Mouse (Mus musculus): ENCODE data around the gene Nup50. TPM values are rescaled to one million over a fixed set of nuclear protein-coding genes. Genes with fewer than 3 reads are reported as not detected.

Gene Nup50
- polyA plus RNA-seq, 1 experiment from 2014 or later: 67.1 TPM

DNA sequence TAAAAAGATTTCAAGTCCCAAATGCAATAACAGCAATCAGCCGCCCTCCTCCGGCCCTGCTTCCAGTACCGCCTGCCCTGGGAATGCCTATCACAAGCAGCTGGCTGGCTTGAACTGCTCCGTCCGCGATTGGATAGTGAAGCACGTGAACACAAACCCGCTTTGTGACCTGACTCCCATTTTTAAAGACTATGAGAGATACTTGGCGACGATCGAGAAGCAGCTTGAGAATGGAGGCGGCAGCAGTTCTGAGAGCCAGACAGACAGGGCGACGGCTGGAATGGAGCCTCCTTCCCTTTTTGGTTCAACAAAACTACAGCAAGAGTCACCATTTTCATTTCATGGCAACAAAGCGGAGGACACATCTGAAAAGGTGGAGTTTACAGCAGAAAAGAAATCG lies 11.7 kb downstream of the Nup50 start:
- peaks cover 25% of the 10 kb centered on the region for H3K36me3 ChIP-seq (replicated peaks; ENCODE audit: control insufficient read depth, insufficient read depth, low read depth, low read length)
- no peaks in the 10 kb centered on the region for H3K9me3 ChIP-seq (replicated peaks; ENCODE audit: control insufficient read depth, low read length)
- H3K4me3 ChIP-seq (ENCODE audit: low read depth, low read length): no peak overlapping the region
- DNase-seq (ENCODE audit: low spot score): no peak
- H3K4me1 ChIP-seq (ENCODE audit: control insufficient read depth, insufficient read depth, low read length): no peaks in the 10 kb centered on the region
- H3K9ac ChIP-seq (replicated peaks; ENCODE audit: low read length): no peak overlapping the region
- 94% methylated on average over 16 of the region's 16 CpGs for WGBS
- no peaks in the 10 kb centered on the region for H3K27me3 ChIP-seq (ENCODE audit: control insufficient read depth, insufficient read depth, low read length)
- H3K4me2 ChIP-seq (ENCODE audit: low read depth, low read length): no peak overlapping the region
- H3K27ac ChIP-seq (replicated peaks; ENCODE audit: low read depth, low read length): no peak overlapping the region
- ATAC-seq (replicated peaks; ENCODE audit: insufficient number of reproducible peaks, low FRiP score, low TSS enrichment, low read depth): no peak

DNA sequence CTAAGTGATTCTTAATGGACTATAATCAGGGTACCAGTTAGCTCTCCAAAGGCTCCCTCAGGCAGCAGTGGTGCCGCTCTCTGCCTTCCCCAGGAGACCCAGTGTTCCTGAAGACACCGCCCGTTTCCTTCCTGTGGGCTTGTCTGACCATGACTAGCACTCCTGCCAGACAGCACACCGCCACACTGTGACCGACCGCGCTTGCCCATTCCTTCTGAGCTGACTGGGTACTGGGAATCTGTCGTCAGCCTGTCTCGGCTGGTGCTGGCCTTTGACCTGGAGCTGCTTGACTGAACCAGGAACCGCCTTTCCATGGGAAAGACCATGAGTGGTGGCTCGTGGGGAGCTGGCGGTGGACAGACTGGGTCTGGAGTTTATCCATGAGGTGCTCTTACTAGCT lies 16.9 kb downstream of the Nup50 start:
- Histone ChIP-seq H3K9me3 (replicated peaks; ENCODE audit: control insufficient read depth, low read length) (no peaks in the 10 kb centered on the region), H3K27ac (replicated peaks; ENCODE audit: low read depth, low read length) (no peak overlapping the region), H3K4me2 (ENCODE audit: low read depth, low read length) (no peak overlapping the region), H3K4me3 (ENCODE audit: low read depth, low read length) (no peak overlapping the region), H3K36me3 (replicated peaks; ENCODE audit: control insufficient read depth, insufficient read depth, low read depth, low read length) (peaks cover 28% of the 10 kb centered on the region), H3K4me1 (ENCODE audit: control insufficient read depth, insufficient read depth, low read length) (no peaks in the 10 kb centered on the region), H3K9ac (replicated peaks; ENCODE audit: low read length) (no peak overlapping the region), H3K27me3 (ENCODE audit: control insufficient read depth, insufficient read depth, low read length) (no peaks in the 10 kb centered on the region)
- ATAC-seq (replicated peaks; ENCODE audit: insufficient number of reproducible peaks, low FRiP score, low TSS enrichment, low read depth) (no peak), DNase-seq (ENCODE audit: low spot score) (no peak)
- 68% methylated on average over 12 of the region's 12 CpGs for WGBS

GRCm38 (mm10) chr15:84942647-84943285 lies 19.6 kb downstream of the Nup50 start:
- Histone ChIP-seq H3K36me3 (replicated peaks; ENCODE audit: control insufficient read depth, insufficient read depth, low read depth, low read length) (peaks cover 15% of the 10 kb centered on the region), H3K9me3 (replicated peaks; ENCODE audit: control insufficient read depth, low read length) (no peaks in the 10 kb centered on the region), H3K27me3 (ENCODE audit: control insufficient read depth, insufficient read depth, low read length) (no peaks in the 10 kb centered on the region), H3K4me3 (ENCODE audit: low read depth, low read length) (no peak overlapping the region), H3K27ac (replicated peaks; ENCODE audit: low read depth, low read length) (no peak overlapping the region), H3K4me1 (ENCODE audit: control insufficient read depth, insufficient read depth, low read length) (no peaks in the 10 kb centered on the region), H3K4me2 (ENCODE audit: low read depth, low read length) (no peak overlapping the region), H3K9ac (replicated peaks; ENCODE audit: low read length) (no peak overlapping the region)
- DNase-seq (ENCODE audit: low spot score) (no peak), ATAC-seq (replicated peaks; ENCODE audit: insufficient number of reproducible peaks, low FRiP score, low TSS enrichment, low read depth) (no peak)
- WGBS: 81% methylated on average over 11 of the region's 11 CpGs

- no peaks in the 10 kb centered on the region for H3K9me3 ChIP-seq (replicated peaks; ENCODE audit: control insufficient read depth, low read length)
- no peak overlapping the region for H3K4me3 ChIP-seq (ENCODE audit: low read depth, low read length)
- WGBS: 84% methylated on average over 5 of the region's 5 CpGs
- H3K4me1 ChIP-seq (ENCODE audit: control insufficient read depth, insufficient read depth, low read length): no peaks in the 10 kb centered on the region
- DNase-seq (ENCODE audit: low spot score) (no peak), ATAC-seq (replicated peaks; ENCODE audit: insufficient number of reproducible peaks, low FRiP score, low TSS enrichment, low read depth) (no peak)
- H3K36me3 ChIP-seq (replicated peaks; ENCODE audit: control insufficient read depth, insufficient read depth, low read depth, low read length): peaks cover 5% of the 10 kb centered on the region
- H3K27me3 ChIP-seq (ENCODE audit: control insufficient read depth, insufficient read depth, low read length): no peaks in the 10 kb centered on the region
- H3K4me2 ChIP-seq (ENCODE audit: low read depth, low read length): no peak overlapping the region
- no peak overlapping the region for H3K9ac ChIP-seq (replicated peaks; ENCODE audit: low read length)
- no peak overlapping the region; the same call in 1 of the 2 replicates for H3K27ac ChIP-seq (replicated peaks; ENCODE audit: low read depth, low read length)
These were observed 21.1 kb downstream of the Nup50 start for GRCm38 (mm10) chr15:84944319-84944718.

- no peaks in the 10 kb centered on the region for H3K9me3 ChIP-seq (replicated peaks; ENCODE audit: control insufficient read depth, low read length)
- H3K27me3 ChIP-seq (ENCODE audit: control insufficient read depth, insufficient read depth, low read length): no peaks in the 10 kb centered on the region
- H3K27ac ChIP-seq (replicated peaks; ENCODE audit: low read depth, low read length): no peak overlapping the region
- no peak for DNase-seq (ENCODE audit: low spot score)
- 89% methylated on average over 14 of the region's 14 CpGs for WGBS
- no peak overlapping the region for H3K4me2 ChIP-seq (ENCODE audit: low read depth, low read length)
- no peak for ATAC-seq (replicated peaks; ENCODE audit: insufficient number of reproducible peaks, low FRiP score, low TSS enrichment, low read depth)
- no peaks in the 10 kb centered on the region for H3K4me1 ChIP-seq (ENCODE audit: control insufficient read depth, insufficient read depth, low read length)
- no peak overlapping the region for H3K4me3 ChIP-seq (ENCODE audit: low read depth, low read length)
- no peaks in the 10 kb centered on the region; the same call in 1 of the 2 replicates for H3K36me3 ChIP-seq (replicated peaks; ENCODE audit: control insufficient read depth, insufficient read depth, low read depth, low read length)
- H3K9ac ChIP-seq (replicated peaks; ENCODE audit: low read length): no peak overlapping the region
These were observed 25.8 kb downstream of the Nup50 start for GRCm38 (mm10) chr15:84948990-84949389.

DNA sequence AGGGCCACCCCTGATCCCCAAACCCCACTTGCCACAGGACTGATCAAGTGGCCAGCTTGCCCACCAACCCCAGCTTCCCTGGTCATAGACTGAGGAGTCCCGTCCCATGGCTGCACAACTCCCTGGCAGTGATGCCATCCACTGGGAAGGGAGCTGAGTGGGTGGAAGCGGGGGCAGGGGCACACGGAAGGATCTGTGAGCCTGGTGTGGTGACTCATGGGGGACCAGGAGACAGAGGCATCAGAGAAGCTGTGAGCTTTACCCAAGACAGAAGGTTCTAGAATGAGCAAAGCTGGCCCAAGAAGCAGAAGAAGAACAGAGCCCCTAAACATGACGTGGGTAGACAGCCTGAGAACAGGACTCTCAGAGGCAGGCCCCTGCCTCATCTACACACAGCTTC lies 26.8 kb downstream of the Nup50 start:
- no peak overlapping the region for H3K9ac ChIP-seq (replicated peaks; ENCODE audit: low read length)
- DNase-seq (ENCODE audit: low spot score) (no peak), ATAC-seq (replicated peaks; ENCODE audit: insufficient number of reproducible peaks, low FRiP score, low TSS enrichment, low read depth) (no peak)
- no peak overlapping the region for H3K4me3 ChIP-seq (ENCODE audit: low read depth, low read length)
- H3K36me3 ChIP-seq (replicated peaks; ENCODE audit: control insufficient read depth, insufficient read depth, low read depth, low read length): no peaks in the 10 kb centered on the region; the same call in 1 of the 2 replicates
- H3K4me1 ChIP-seq (ENCODE audit: control insufficient read depth, insufficient read depth, low read length): no peaks in the 10 kb centered on the region
- WGBS: 92% methylated on average over 4 of the region's 4 CpGs
- no peak overlapping the region for H3K27ac ChIP-seq (replicated peaks; ENCODE audit: low read depth, low read length)
- H3K27me3 ChIP-seq (ENCODE audit: control insufficient read depth, insufficient read depth, low read length): no peaks in the 10 kb centered on the region
- no peak overlapping the region for H3K4me2 ChIP-seq (ENCODE audit: low read depth, low read length)
- no peaks in the 10 kb centered on the region for H3K9me3 ChIP-seq (replicated peaks; ENCODE audit: control insufficient read depth, low read length)

- Histone ChIP-seq H3K27me3 (ENCODE audit: control insufficient read depth, insufficient read depth, low read length) (no peaks in the 10 kb centered on the region), H3K4me3 (ENCODE audit: low read depth, low read length) (no peak overlapping the region), H3K36me3 (replicated peaks; ENCODE audit: control insufficient read depth, insufficient read depth, low read depth, low read length) (no peaks in the 10 kb centered on the region; the same call in 1 of the 2 replicates), H3K4me1 (ENCODE audit: control insufficient read depth, insufficient read depth, low read length) (no peaks in the 10 kb centered on the region), H3K4me2 (ENCODE audit: low read depth, low read length) (no peak overlapping the region), H3K9ac (replicated peaks; ENCODE audit: low read length) (no peak overlapping the region), H3K9me3 (replicated peaks; ENCODE audit: control insufficient read depth, low read length) (no peaks in the 10 kb centered on the region), H3K27ac (replicated peaks; ENCODE audit: low read depth, low read length) (no peak overlapping the region)
- WGBS: 91% methylated on average over 11 of the region's 11 CpGs
- ATAC-seq (replicated peaks; ENCODE audit: insufficient number of reproducible peaks, low FRiP score, low TSS enrichment, low read depth) (no peak), DNase-seq (ENCODE audit: low spot score) (no peak)
These were observed 30.0 kb downstream of the Nup50 start for GRCm38 (mm10) chr15:84953259-84953658.

DNA sequence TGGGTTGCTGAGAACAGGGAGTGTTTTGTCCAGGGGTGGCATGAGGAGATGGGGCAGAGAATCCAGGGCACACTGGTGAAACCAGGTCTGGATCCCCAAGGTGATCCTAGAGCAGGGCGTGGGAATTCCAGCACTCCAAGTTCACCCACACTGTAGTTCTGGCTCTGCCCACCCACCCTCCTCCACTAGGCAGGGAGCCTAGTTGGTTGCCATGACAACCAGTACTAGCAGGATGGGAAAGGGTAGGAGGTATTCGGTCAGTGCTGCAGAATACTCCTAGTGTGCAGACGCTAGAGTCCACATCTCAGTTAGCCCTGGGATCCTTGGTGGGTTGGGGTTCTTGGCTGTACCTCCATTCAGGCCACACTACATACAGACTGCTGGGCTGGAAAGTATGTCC lies 34.6 kb downstream of the Nup50 start:
- 63% methylated on average over 3 of the region's 3 CpGs for WGBS

More for the DNA sequence above, 34.6 kb downstream of the Nup50 start:
- ATAC-seq (replicated peaks; ENCODE audit: insufficient number of reproducible peaks, low FRiP score, low TSS enrichment, low read depth): no peak; the same call in 1 of the 2 replicates
- H3K9me3 ChIP-seq (replicated peaks; ENCODE audit: control insufficient read depth, low read length): no peaks in the 10 kb centered on the region
- DNase-seq (ENCODE audit: low spot score): peak; percentile 27
- H3K36me3 ChIP-seq (replicated peaks; ENCODE audit: control insufficient read depth, insufficient read depth, low read depth, low read length): no peaks in the 10 kb centered on the region; the same call in 1 of the 2 replicates
- no peaks in the 10 kb centered on the region for H3K4me1 ChIP-seq (ENCODE audit: control insufficient read depth, insufficient read depth, low read length)
- H3K27me3 ChIP-seq (ENCODE audit: control insufficient read depth, insufficient read depth, low read length): no peaks in the 10 kb centered on the region
- no peak overlapping the region for H3K9ac ChIP-seq (replicated peaks; ENCODE audit: low read length)
- H3K4me2 ChIP-seq (ENCODE audit: low read depth, low read length): no peak overlapping the region
- no peak overlapping the region for H3K4me3 ChIP-seq (ENCODE audit: low read depth, low read length)
- H3K27ac ChIP-seq (replicated peaks; ENCODE audit: low read depth, low read length): no peak overlapping the region

Data from embryonic facial prominence, embryonic 11.5 days (tissue).